Mouse (Mus musculus) gastrocnemius, postnatal 4 days (tissue): ENCODE measurements at regions not wholly inside any gene's neighbourhood (a gene's known extent, or its start where the extent isn't known, plus 50 kb on each side); places are given as distances from the start of the nearest gene placed in this dataset.

Source experiments
- DNase-seq, 2 experiments: peaks; one replicate each; pipeline ENCODE4 v3.0.0; 2021 to 2022; ENCODE audit warnings: low spot score in 2 of 2, mixed read lengths in 2 of 2

GRCm38 (mm10) chrX:99415701-99416100 is 55.4 kb downstream of the Pja1 start:
- DNase-seq: no peak

DNA sequence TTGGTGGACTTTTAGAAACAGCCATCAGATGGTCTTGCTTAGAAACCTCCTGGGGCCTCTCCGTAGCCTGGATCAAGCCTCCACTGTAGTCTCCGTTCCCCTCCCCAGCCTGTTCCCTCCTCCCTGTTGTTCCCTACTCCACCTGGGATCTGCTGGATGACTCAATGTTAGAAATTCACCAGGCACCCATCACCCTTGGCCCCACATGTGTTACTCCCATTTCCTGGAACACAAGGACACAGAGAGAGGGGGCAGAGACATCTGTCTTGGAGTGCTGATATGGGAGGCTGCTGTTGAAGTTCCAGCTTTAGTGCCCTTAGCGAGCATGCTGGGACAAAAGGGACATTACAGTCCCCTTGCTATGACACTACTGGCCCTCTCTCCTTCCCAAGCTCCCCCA is 60.1 kb downstream of the Pja1 start:
- no peak for DNase-seq

DNA sequence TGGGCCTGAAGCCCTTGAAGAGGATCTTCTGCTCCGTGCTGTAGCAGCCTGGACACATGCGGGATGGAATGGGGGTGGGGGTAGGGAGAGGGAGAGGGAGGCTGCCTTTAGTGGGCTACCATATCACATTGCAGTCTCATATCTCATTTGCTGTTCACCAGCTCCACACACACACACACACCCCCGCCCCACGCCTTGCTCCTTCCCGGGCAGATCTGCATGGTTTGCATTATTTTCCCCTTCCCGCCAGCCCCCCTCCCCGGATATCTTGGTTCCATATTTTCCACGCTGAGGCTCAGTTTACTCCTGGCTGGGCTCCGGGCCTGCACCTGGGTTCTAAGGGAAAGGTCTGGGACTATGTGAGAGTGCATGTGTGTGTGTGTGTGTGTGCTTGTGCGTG is 61.2 kb downstream of the Pja1 start:
- DNase-seq: no peak

GRCm38 (mm10) chrX:99409331-99409730 is 61.7 kb downstream of the Pja1 start:
- DNase-seq: no peak

DNA sequence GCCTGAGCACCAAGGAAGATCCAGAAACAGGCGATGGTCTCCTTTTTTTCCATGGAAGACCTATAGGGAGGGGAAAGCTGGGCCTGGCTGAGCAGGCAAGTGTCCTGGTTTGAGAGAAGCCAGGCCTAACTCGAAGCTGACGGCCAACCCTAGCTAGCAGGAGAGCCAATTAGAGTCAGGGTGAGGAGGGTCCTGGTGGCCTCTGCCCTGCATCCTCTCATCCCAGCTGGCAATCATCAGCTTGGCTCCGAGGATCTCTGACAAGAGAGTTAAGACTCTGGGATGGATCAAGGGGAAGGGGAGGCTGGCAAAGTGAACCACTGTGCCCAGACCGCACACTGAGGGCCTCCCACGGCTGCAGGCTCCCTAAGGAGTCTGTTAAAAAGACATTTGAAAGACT is 62.3 kb downstream of the Pja1 start:
- DNase-seq: no peak

GRCm38 (mm10) chrX:99405843-99406242 is 65.2 kb downstream of the Pja1 start:
- no peak for DNase-seq

GRCm38 (mm10) chrX:99403521-99404149 is 67.4 kb downstream of the Pja1 start:
- DNase-seq: peak in 1 of 2 experiments; percentile 14

DNA sequence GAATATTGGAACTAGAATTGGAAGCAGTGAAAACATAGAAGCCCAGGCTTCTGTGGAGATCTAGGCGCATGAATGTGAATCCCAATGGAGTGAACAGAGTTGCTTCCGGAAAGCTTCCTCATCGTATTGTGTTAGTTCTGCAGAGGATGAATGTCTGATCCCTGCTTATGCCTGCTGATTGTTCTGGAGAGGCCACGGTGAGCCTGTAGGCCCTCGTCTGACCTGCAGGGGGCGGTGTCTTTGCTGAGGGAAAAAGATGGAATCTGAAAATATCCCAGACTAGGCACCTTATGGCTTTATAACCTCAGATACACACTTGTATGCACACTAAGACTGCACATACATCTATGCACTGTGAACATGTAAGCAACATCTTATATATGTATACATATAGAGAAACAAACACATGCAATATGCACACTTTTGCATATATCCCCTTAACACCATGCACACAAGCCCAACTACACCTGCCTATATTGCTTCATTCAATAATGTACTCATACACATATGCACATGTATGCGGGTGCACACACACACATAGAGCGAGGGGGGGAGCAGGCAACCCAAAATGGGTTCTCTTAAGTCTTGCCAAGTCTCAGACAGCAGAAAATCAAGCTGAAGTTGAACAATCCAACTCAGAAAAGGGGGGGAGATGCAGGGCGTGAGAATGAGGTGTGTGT is 68.1 kb downstream of the Pja1 start:
- no peak for DNase-seq

DNA sequence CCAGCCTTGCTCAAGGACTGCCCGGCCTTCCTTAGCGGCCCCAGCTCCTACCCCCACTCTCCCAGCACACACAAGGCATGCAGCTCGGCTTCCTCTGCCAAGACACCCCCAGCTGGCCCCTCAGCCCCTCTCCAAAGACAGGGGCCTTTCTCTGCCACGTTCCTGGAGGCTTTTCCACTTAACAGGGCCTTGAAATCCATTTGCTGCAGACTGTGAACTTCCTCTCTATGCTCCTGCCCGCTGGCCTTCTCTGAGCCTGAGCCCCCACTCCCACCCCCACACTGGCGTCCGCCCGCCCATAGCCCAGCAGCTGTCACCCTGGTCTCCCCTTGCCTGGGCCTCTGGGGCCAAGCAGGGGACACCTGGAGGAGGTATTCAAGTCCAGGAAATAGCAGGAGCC is 73.7 kb downstream of the Pja1 start:
- no peak for DNase-seq

DNA sequence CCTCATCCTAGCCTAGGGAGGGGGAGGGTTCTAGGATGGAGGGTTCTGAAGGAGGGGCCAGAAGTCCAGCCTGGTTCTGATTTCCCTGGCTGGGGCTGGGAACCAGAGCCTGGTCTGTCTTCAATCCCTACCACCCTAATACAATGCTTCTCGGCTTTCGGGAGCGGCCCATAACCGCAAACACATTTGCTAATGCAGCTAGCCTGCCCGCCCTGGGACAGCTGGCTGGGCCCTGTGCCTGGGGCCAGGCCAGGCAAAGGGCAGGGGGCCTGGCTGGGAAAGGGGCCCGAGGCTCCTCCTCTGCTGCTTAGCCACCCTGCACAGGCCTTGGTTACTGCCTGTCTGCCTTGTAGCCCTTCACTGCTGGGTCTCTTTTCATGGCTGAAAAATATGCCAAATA is 74.9 kb downstream of the Pja1 start:
- peak in 1 of 2 experiments; percentile 22 for DNase-seq

GRCm38 (mm10) chrX:99395067-99395466 is 76.0 kb downstream of the Pja1 start:
- DNase-seq: no peak

DNA sequence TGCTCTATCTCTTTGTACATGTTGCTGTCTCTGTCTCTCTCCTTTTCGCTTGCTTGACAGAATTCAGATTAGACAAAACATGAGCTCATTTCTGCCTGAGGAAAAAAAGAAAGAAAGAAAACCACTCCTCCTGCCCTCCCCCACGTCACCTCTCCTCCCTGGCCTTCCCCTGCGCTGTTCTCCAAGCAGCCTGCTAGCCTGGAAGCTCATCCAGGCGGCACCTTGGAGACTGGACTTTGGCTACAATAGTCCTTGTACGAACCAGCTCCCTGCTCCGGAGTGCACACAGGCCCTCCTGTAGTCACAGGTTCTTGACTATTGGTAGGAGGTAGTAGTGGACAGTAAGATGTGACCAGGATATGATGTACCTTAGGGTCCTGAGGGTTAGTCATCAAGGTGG is 79.4 kb downstream of the Pja1 start:
- DNase-seq: no peak

- DNase-seq: no peak
Measured at GRCm38 (mm10) chrX:99390462-99390838, 80.6 kb downstream of the Pja1 start.

- DNase-seq: no peak
Measured at GRCm38 (mm10) chrX:99389778-99390461, 81.2 kb downstream of the Pja1 start.

DNA sequence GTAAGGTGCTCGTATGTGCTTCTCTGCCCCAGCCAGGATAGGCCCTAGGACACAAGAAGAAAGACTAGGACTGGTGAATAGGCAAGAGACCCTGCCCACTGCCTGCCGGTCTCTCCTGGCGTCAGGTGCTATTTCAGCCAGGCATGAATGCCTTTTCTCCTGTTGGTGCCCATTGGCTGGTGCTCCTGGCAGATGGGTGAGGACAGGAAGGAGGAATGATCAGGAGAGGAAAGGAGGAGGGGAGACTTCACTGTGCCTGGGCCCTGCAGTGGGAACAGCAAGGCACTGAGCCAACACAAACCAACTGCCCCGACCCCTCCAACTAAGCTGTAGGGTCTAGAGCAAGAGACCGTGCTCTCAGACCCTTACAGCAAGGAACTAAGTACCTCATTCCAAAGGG is 100.4 kb downstream of the Pja1 start:
- no peak for DNase-seq

DNA sequence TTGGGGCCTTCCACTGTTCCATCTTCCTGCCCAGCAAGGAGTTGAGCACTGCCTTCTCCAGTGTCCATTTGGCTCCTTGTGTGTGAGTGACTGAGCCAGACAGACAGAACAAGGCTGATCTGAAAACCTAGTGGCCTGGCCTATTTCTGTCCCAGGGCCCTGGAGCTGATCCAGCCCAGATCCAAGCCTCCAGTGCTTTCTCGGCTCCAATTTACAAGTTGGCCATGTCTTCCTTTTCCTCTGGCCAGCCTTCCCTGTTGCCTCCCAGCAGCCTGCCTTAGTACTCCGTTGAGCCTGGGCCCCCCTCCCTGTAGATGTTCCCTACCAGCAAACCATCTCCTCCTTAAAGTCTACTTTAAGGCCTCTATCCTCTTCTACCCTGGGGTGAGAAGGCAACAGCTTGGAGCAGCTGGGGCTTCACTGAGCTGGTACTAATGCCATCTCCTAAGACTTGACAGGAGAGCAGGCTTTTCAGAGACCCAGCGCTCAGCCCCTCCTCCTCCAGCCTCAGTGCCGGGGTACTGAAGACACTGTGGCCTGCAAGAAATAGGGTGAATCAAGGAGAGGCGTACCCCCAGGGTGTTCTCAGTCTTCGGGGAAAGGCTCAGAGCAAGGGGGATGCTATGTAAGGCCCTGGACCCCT is 101.7 kb downstream of the Pja1 start:
- peak in 1 of 2 experiments; percentile 54 for DNase-seq

DNA sequence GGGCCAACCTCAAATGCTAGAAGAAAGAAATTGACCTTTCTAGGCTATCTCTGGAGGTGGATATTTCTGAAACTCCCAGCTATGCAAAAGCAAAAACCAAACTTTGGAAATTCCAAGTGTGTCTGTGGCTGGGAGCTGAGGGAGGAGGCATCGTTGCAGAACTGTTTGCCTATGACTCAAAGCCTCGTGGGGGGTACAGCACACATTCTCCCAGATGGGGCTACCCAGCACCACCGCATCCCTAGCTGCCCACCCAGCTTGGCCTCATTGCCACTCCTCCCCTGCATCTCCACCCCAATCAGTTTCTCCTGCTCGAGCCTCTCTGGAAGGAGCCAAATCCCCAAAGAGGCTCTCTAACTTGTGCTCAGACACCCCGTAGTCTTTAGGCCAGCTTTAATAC is 107.0 kb downstream of the Pja1 start:
- DNase-seq: no peak

GRCm38 (mm10) chrX:99360095-99360890 is 110.8 kb downstream of the Pja1 start:
- DNase-seq: no peak

- no peak for DNase-seq
Measured at GRCm38 (mm10) chrX:99358784-99359183, 112.3 kb downstream of the Pja1 start.

GRCm38 (mm10) chrX:99358051-99358617 is 112.9 kb downstream of the Pja1 start:
- no peak for DNase-seq

DNA sequence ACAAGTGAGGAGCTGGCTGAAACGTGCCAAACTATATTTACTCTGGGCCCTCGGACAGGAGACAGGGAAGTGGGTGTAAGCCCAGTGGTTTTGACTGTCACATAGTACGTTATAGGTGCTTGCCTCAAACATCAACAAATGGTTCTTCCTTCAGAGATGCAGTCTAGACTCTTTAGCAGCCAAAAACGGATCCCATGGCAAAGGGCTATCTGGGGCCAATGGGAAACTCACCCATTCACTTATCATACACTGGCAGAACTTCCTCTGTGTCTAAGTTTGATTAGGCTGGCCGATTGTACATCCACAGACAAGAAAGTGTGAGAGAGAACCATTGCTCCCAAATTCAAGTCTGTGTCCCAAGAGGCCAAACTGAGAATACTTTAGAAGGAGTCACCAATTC is 115.9 kb downstream of the Pja1 start:
- no peak for DNase-seq
